Mouse (Mus musculus) E14TG2a.4 (cell line): ENCODE results near the gene Nxph4.

Experiments used
- H3K27me3 ChIP-seq: 2 replicates; pipeline ENCODE4 v1.6.1; 2014; ENCODE audit warnings: low read length, control low read depth; ENCODE audit not compliant: insufficient read depth
- H3K36me3 ChIP-seq: 2 replicates; pipeline ENCODE4 v1.6.1; 2014; ENCODE audit warnings: low read length, control low read depth; ENCODE audit not compliant: insufficient read depth
- H3K4me1 ChIP-seq: replicated peaks from 2 replicates; pipeline ENCODE4 v1.6.1; 2014; ENCODE audit warnings: low read depth, low read length, control low read depth
- H3K4me3 ChIP-seq: replicated peaks from 2 replicates; pipeline ENCODE4 v1.5.1; 2014; ENCODE audit warnings: mild to moderate bottlenecking, low read length
- H3K9me3 ChIP-seq: 2 replicates; pipeline ENCODE4 v1.6.1; 2014; ENCODE audit warnings: low read length, control low read depth
- CTCF ChIP-seq: conservative IDR thresholded peaks from 2 replicates; pipeline ENCODE4 v1.5.1; 2014; ENCODE audit warnings: low read length
- NANOG ChIP-seq: IDR thresholded peaks from 2 replicates; pipeline ENCODE4 v1.6.1; 2014; ENCODE audit warnings: borderline replicate concordance, low read length, mixed read lengths
- POU5F1 ChIP-seq: IDR thresholded peaks from 2 replicates; pipeline ENCODE4 v1.6.1; 2014; ENCODE audit warnings: low read length, borderline replicate concordance

The Nxph4 gene

GRCm38 (mm10) chr10:127536586-127537314, 2.4 kb upstream of the Nxph4 start:
- no peak; the same call in 1 of the 2 replicates for TF ChIP-seq CTCF
- no peak for TF ChIP-seq POU5F1
- no peak for TF ChIP-seq NANOG
- Histone ChIP-seq H3K4me3 (no peak overlapping the region), H3K4me1 (peaks cover 88% of the 10 kb centered on the region), H3K9me3 (no peaks in the 10 kb centered on the region), H3K27me3 (peaks cover 49% of the 10 kb centered on the region), H3K36me3 (peaks cover 25% of the 10 kb centered on the region)

DNA sequence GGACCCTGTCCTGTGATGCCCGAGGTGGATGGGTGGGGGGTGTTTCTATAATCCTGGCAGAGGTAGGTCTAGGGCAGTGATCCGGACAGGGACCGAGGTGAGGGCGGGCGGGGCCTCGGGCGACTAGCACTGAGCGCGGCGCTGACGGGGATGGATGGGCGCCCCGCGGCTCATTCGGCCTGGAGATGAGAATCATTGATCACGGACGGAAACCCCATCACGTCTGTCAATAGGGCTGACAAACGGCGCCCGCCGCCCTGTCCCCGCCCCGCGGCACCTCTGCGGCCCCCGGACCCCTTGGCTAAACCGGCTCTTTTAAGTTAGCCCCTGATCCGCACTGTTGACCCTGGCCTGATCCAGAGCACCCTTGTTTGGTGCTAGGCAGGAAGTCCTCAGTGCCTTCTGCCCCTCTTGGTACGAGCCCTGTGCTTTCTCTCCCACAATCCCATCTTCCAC, 598 bp upstream of the Nxph4 start:
- TF ChIP-seq NANOG (no peak), CTCF (no peak), POU5F1 (no peak)
- H3K4me3 ChIP-seq: peak overlapping the region; percentile 83
- peaks cover 66% of the 10 kb centered on the region for H3K27me3 ChIP-seq
- peaks cover 13% of the 10 kb centered on the region; the same call in 1 of the 2 replicates for H3K36me3 ChIP-seq
- peaks cover 91% of the 10 kb centered on the region for H3K4me1 ChIP-seq
- H3K9me3 ChIP-seq: no peaks in the 10 kb centered on the region

DNA sequence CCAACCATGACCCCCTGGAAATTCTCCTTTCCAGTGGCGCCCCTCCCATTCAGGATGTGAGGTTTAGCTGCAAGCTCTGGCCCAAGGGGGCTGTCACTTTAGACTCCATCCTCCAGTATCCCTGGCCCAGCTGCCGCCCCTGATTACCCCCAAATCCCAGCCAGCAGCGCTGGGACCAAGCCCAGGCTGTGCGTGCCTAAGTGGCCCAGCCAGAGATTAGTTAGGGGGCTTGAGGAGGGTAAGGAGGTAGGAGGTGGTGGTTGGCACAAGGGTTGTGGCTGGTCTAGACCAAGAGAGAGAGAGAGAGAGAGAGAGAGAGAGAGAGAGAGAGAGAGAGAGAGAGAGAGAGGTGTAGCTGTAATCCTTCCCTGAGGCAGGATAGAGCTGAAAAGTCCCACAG, 2.8 kb downstream of the Nxph4 start:
- Histone ChIP-seq H3K4me1 (peaks cover 93% of the 10 kb centered on the region), H3K27me3 (peaks cover 98% of the 10 kb centered on the region), H3K36me3 (no peaks in the 10 kb centered on the region), H3K9me3 (no peaks in the 10 kb centered on the region), H3K4me3 (peak overlapping the region; percentile 48)
- no peak for TF ChIP-seq CTCF
- no peak for TF ChIP-seq POU5F1
- no peak for TF ChIP-seq NANOG

GRCm38 (mm10) chr10:127530945-127531344, 3.4 kb downstream of the Nxph4 start:
- peak overlapping the region; percentile 48 for H3K4me3 ChIP-seq
- H3K4me1 ChIP-seq: peaks cover 93% of the 10 kb centered on the region
- H3K9me3 ChIP-seq: no peaks in the 10 kb centered on the region
- H3K36me3 ChIP-seq: no peaks in the 10 kb centered on the region
- TF ChIP-seq NANOG (no peak), CTCF (no peak), POU5F1 (no peak)
- H3K27me3 ChIP-seq: peaks cover 98% of the 10 kb centered on the region

DNA sequence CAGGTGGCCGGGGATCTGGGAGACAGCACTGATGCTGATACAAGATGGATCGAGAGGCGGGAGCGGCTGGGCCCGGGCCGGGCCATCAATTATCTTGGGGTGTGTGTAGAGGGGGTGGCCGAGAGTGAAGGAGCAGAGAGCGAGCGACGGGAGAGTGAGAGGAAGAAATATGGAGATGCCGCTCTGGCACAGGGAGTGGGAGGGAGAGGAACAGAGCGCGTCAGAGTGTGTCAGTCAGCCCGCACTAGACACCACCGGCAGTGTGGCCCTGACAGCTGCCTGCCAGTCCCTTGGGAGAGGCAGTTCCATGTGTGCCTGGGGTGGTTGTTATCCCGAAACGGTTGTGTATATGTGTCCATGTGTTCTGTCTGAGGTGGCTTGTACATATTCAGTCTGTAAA, 6.9 kb downstream of the Nxph4 start:
- Histone ChIP-seq H3K4me3 (peak overlapping the region; percentile 69; the same call in 1 of the 2 replicates), H3K27me3 (peaks cover 90% of the 10 kb centered on the region), H3K9me3 (no peaks in the 10 kb centered on the region), H3K36me3 (no peaks in the 10 kb centered on the region), H3K4me1 (peaks cover 93% of the 10 kb centered on the region)
- TF ChIP-seq CTCF: no peak

DNA sequence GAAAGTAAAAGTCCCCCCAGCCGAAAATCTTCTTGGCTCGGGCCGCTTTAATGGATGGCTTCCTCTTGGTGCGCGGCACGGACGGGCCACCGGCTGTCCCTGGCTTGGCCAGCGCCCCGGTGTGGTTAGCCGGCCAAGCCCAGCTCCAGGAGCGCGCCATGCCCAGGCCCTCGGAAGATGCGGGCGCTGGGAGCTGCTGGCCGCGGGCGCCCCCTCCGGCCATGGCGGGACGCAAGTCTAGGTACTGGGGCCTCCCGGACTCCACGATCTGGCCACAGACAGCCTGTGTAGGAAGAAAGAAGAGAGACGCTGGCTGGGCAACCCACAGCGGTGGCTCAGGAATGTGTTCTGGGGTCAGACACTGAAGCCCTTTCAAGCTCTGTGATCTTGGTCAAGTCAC, 7.7 kb downstream of the Nxph4 start:
- H3K4me3 ChIP-seq: peak overlapping the region; percentile 69
- H3K9me3 ChIP-seq: no peaks in the 10 kb centered on the region
- TF ChIP-seq POU5F1 (no peak), CTCF (no peak), NANOG (no peak)
- H3K4me1 ChIP-seq: peaks cover 90% of the 10 kb centered on the region
- peaks cover 82% of the 10 kb centered on the region for H3K27me3 ChIP-seq
- H3K36me3 ChIP-seq: no peaks in the 10 kb centered on the region

GRCm38 (mm10) chr10:127526048-127526447, 8.3 kb downstream of the Nxph4 start:
- peak overlapping the region; percentile 69 for H3K4me3 ChIP-seq
- H3K27me3 ChIP-seq: peaks cover 80% of the 10 kb centered on the region
- TF ChIP-seq NANOG (no peak), POU5F1 (no peak), CTCF (no peak)
- H3K9me3 ChIP-seq: no peaks in the 10 kb centered on the region
- H3K36me3 ChIP-seq: peaks cover 3% of the 10 kb centered on the region
- H3K4me1 ChIP-seq: peaks cover 90% of the 10 kb centered on the region

- Histone ChIP-seq H3K4me3 (peak overlapping the region; percentile 69), H3K9me3 (no peaks in the 10 kb centered on the region), H3K4me1 (peaks cover 92% of the 10 kb centered on the region), H3K36me3 (peaks cover 16% of the 10 kb centered on the region), H3K27me3 (peaks cover 74% of the 10 kb centered on the region)
- TF ChIP-seq POU5F1 (no peak), NANOG (no peak)
Measured at GRCm38 (mm10) chr10:127524646-127525255, 9.6 kb downstream of the Nxph4 start.

GRCm38 (mm10) chr10:127522088-127522581, 12.2 kb downstream of the Nxph4 start, which contains the start of gene Shmt2:
Gene Shmt2, minus strand, starts transcription at chr10:127522444.
- H3K9me3 ChIP-seq: no peaks in the 10 kb centered on the region
- peaks cover 53% of the 10 kb centered on the region for H3K27me3 ChIP-seq
- peak within 1 kb of the TSS; percentile 92 for H3K4me3 ChIP-seq
- peaks cover 41% of the 10 kb centered on the region for H3K36me3 ChIP-seq
- peaks cover 91% of the 10 kb centered on the region for H3K4me1 ChIP-seq
- no peak for TF ChIP-seq NANOG
- TF ChIP-seq POU5F1: no peak; the same call in 1 of the 2 replicates
- TF ChIP-seq CTCF: no peak
